Mouse (Mus musculus) thymus, adult 2 months (tissue): ENCODE data around the gene Ttc23. TPM values are rescaled to one million over a fixed set of nuclear protein-coding genes. Genes with fewer than 3 reads are reported as not detected.

Source experiments
- DNase-seq: peaks from one replicate; pipeline ENCODE4 v3.0.0; 2021
- H3K27ac ChIP-seq: fragments of 200-500 bp; 2 replicates; pipeline ENCODE4 v1.5.1; 2012; ENCODE audit warnings: low read length, control low read depth; ENCODE audit not compliant: control insufficient read depth, insufficient read depth
- H3K27me3 ChIP-seq: fragments of 200-500 bp; 2 replicates; pipeline ENCODE4 v1.6.1; 2012; ENCODE audit warnings: mild to moderate bottlenecking, low read length, moderate library complexity, mixed read lengths; ENCODE audit not compliant: control insufficient read depth, insufficient read depth
- H3K36me3 ChIP-seq: fragments of 200-500 bp; 2 replicates; pipeline ENCODE4 v1.6.1; 2012; ENCODE audit warnings: mild to moderate bottlenecking, low read length, moderate library complexity; ENCODE audit not compliant: control insufficient read depth, insufficient read depth
- H3K4me1 ChIP-seq: fragments of 200-500 bp; replicated peaks from 2 replicates; pipeline ENCODE4 v1.6.1; 2012; ENCODE audit warnings: low read length; ENCODE audit not compliant: control insufficient read depth, insufficient read depth
- H3K4me3 ChIP-seq: fragments of 200-500 bp; 2 replicates; pipeline ENCODE4 v1.5.1; 2012; ENCODE audit warnings: mild to moderate bottlenecking, low read length, control low read depth, moderate library complexity; ENCODE audit not compliant: control insufficient read depth, insufficient read depth
- CTCF ChIP-seq: fragments of 200-500 bp; IDR thresholded peaks from 2 replicates; pipeline ENCODE4 v1.5.1; 2012; ENCODE audit warnings: mild to moderate bottlenecking, control low read depth, low read length, moderate library complexity, borderline replicate concordance; ENCODE audit not compliant: control insufficient read depth, poor library complexity, insufficient read depth; ENCODE audit errors: extremely low read depth
- POLR2A ChIP-seq: fragments of 200-500 bp; IDR thresholded peaks from 2 replicates; pipeline ENCODE4 v1.6.1; 2012; ENCODE audit warnings: mild to moderate bottlenecking, low read length, control low read depth, moderate library complexity; ENCODE audit not compliant: control insufficient read depth, poor library complexity, insufficient read depth; ENCODE audit errors: extremely low read depth
- WGBS: fragments of 180-500 bp; shearing (Covaris S2); methylation state at CpG from one replicate; pipeline ENCODE4 v1.1.7; 2018; 5-methylcytosine and 5-hydroxymethylcytosine counted together
- polyA plus RNA-seq: library from polyadenylated mRNA; depleted of rRNA; stranded (reverse); fragments of >200 nt; gene quantifications from 2 replicates; pipeline ENCODE4 v1.2.3, GENCODE M21; 2012

Gene Ttc23
- polyA plus RNA-seq, 1 experiment, result 4.5 TPM

DNA sequence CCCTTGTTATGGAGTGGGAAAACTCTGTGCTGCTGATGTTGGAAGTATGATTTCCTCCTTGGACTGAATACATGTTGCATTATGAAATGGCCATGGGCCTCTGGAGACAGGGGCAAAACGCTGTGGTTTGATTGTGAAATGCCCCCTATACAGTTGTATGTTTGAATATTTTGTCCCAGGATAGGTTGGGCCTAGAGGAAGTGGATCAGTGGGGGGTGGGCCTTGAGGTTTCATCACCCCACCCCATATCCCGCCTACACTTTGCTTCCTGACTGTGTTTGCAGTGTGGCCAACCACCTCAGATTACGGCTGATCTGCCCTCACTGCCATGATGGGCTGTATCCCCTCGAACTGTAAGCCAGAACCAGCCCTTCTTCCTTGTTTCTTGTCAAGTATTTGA lies 81.0 kb downstream of the Ttc23 start:
- Histone ChIP-seq H3K4me3 (no peak overlapping the region), H3K27ac (no peak overlapping the region), H3K36me3 (no peaks in the 10 kb centered on the region), H3K27me3 (no peaks in the 10 kb centered on the region), H3K4me1 (no peaks in the 10 kb centered on the region)
- no peak for TF ChIP-seq CTCF
- no peak for TF ChIP-seq POLR2A
- no peak for DNase-seq
- 93% methylated on average over 4 of the region's 4 CpGs for WGBS

DNA sequence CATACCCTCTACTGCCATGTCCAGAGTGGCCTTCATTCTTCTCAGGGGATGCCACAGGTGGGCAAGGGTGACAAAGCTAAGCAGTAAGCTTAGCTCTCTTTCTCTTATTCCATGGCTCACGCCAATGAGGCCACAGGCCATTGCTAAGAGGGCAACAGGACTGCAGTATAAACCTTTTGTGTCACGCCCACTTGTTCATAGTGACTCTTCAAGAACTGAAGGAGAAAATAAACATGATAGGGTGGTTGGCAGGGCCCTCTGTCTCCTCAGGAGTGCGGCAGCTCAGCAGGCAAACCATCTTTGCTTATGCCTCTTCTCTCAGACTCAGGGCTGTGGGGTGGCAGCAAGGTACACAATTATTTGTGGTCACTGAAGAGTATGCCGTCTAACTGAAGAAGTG lies 81.6 kb downstream of the Ttc23 start:
- Histone ChIP-seq H3K4me1 (no peaks in the 10 kb centered on the region), H3K27me3 (no peaks in the 10 kb centered on the region), H3K4me3 (no peak overlapping the region), H3K36me3 (no peaks in the 10 kb centered on the region), H3K27ac (no peak overlapping the region)
- 98% methylated on average over 4 of the region's 4 CpGs for WGBS
- TF ChIP-seq CTCF, result no peak
- TF ChIP-seq POLR2A, result no peak
- no peak for DNase-seq

DNA sequence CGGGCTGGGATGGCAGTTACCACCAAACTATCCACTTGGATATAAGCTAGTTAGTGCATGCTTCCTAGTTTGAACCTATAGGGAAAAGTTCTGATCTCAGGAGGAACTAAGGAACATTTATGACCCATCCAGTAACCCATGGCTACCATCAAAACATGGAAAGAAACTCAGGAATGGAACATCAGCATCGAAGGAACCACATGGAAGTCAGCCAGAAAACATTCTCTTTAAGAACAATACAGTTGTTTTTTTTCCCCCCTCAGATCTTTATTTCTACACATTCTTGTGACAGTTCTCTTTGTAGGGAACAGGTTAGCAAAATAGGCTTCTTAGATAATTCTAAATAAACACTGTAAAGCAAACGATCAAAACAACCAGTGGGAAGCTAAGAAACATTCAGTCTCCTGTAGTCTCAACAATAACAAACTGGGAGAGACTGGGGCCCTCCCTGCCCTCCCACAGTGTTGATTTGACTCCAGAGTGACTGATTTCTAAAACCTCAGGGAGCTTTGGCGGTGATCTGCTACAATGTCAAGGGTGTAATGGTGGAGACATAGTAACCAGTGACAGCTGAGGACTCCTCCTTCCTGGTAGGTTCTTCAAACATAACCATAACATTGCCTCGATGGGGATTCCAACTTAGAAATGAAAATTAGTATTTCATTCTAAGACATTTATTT lies 83.4 kb downstream of the Ttc23 start:
- Histone ChIP-seq H3K27me3 (no peaks in the 10 kb centered on the region), H3K27ac (no peak overlapping the region), H3K4me3 (no peak overlapping the region), H3K36me3 (no peaks in the 10 kb centered on the region), H3K4me1 (no peaks in the 10 kb centered on the region)
- TF ChIP-seq POLR2A (no peak), CTCF (no peak)
- no peak for DNase-seq
- 70% methylated on average over 5 of the region's 5 CpGs for WGBS

DNA sequence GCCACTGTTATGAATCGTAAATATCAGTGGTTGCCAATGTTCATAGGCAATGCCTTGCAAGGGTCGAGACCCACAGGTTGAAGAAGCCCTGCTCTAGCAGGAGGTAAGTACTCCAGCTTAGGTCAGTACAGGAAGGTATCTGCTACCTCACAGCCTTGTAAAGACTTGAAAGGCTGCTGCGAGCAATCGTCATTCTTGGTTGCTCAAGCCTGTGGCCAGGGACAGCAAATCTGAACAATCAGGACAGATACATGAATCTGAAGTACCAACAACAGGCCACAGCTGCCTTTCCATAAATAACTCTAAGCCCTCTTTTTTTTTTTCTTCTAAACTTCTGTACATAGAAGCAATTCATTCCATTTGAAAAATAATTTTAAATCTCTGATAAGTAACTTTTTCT lies 85.1 kb downstream of the Ttc23 start:
- H3K27me3 ChIP-seq, result no peaks in the 10 kb centered on the region
- no peak overlapping the region for H3K4me3 ChIP-seq
- TF ChIP-seq POLR2A (no peak), CTCF (no peak)
- DNase-seq, result no peak
- no peaks in the 10 kb centered on the region for H3K36me3 ChIP-seq
- H3K4me1 ChIP-seq, result no peaks in the 10 kb centered on the region
- WGBS, result 85% methylated on average over 4 of the region's 4 CpGs
- no peak overlapping the region for H3K27ac ChIP-seq

DNA sequence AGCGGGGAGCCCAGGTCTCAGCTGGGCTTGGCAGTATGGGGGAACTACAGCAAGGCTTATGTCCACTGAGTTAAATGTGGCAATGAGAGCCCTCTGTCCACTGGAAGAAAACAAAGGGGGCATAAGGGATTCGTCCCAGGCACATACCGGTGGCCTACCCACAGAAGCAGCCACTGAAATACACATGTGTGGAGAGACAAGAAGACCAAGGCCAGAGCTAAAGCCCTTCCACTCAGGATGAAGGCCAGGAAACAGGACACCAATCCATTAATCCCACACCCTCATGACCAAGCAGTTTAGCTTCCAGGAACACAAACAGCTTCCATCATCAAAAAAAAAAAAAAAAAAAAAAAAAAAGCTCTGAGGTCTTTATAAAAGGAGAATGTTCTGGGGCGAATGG lies 93.2 kb downstream of the Ttc23 start:
- TF ChIP-seq CTCF (no peak), POLR2A (no peak)
- no peaks in the 10 kb centered on the region for H3K27me3 ChIP-seq
- 90% methylated on average over 4 of the region's 4 CpGs for WGBS
- H3K36me3 ChIP-seq, result no peaks in the 10 kb centered on the region
- no peaks in the 10 kb centered on the region for H3K4me1 ChIP-seq
- H3K4me3 ChIP-seq, result no peak overlapping the region
- H3K27ac ChIP-seq, result no peak overlapping the region; the same call in 1 of the 2 replicates
- DNase-seq, result no peak

DNA sequence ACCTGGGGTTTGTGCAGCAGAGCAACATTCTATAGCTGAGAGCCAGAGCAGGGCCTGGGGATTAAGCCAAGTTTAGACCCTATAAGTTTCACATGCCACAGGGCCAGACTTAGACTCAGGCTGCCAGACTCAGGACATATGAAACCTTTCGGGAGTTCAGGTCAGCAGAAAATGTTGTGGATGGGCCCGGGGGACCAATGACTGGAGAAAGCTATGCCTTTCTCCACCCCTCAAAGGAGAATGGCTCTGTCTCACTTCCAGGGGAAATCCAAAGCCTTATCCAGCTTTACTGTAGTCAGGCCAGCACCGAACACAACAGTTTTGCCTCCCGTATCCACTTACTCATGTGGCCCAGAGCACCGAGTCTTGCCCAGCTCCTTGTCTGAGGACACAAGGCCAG lies 93.6 kb downstream of the Ttc23 start:
- Histone ChIP-seq H3K36me3 (no peaks in the 10 kb centered on the region), H3K27ac (peak overlapping the region; percentile 17; the same call in 1 of the 2 replicates), H3K4me1 (no peaks in the 10 kb centered on the region), H3K4me3 (no peak overlapping the region), H3K27me3 (no peaks in the 10 kb centered on the region)
- 92% methylated on average over 5 of the region's 5 CpGs for WGBS
- no peak for DNase-seq
- TF ChIP-seq POLR2A, result no peak
- TF ChIP-seq CTCF, result no peak

DNA sequence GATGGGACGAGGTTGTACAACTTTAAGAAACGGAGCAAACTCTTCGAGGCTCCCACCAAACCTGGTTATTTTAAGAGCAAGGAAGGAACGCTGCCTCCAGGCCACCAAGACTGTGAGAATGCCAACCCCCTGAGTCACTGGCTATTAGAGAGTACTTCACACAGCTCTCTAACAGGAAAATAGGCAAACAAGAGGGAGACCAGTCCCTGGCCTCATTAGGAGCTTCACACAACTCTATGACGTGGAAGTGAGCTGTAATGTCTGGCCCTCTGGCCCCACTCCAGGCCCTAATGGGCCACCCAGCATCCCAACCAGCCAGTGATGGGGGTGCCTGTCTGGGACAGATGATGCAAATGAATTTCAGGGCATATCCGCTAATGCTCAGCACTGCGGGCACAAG lies 94.5 kb downstream of the Ttc23 start:
- H3K4me1 ChIP-seq, result no peaks in the 10 kb centered on the region
- H3K36me3 ChIP-seq, result no peaks in the 10 kb centered on the region
- WGBS, result 84% methylated on average over 7 of the region's 7 CpGs
- no peak for DNase-seq
- H3K27ac ChIP-seq, result no peak overlapping the region
- H3K4me3 ChIP-seq, result no peak overlapping the region
- no peaks in the 10 kb centered on the region for H3K27me3 ChIP-seq
- TF ChIP-seq POLR2A (no peak), CTCF (no peak)
